Mouse (Mus musculus): ENCODE data around the gene Taar7a. TPM values are rescaled to one million over a fixed set of nuclear protein-coding genes. Genes with fewer than 3 reads are reported as not detected.

Taar7a gene
- not detected in 2 replicates for total RNA-seq (2014; rRNA removed)
- polyA plus RNA-seq (2012; rRNA removed): not detected in 2 replicates

DNA sequence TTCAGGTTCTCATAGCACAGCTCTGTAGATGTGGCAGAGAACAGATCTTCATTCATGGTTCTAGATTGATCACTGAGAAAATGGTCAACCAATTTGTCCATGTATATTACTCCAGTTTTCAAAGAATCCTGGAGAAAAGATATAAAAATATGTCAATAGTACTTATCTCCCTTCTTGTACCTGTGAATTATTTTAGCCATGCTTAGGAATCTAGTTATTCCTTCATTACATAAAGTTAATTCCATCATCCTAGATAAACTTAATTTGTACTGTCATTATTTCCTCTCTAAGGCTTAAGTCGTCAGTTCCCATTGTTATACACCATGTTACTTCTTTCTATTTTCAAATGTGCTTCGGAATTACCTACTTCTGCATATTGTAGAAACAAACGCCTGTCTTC, at the start of gene Taar7a:
Gene Taar7a, minus strand, starts transcription at position 101 of the 400 bp plus-strand sequence.
- no peaks in the 10 kb centered on the region for H3K36me3 ChIP-seq (ENCODE audit: control insufficient read depth, insufficient read depth, low read length)
- DNase-seq (ENCODE audit: extremely low read depth, low read depth, low spot score): no peak
- H3K4me3 ChIP-seq (ENCODE audit: insufficient read depth, low read depth, low read length): no peak within 1 kb of the TSS
- no peak within 1 kb of the TSS for H3K27ac ChIP-seq (replicated peaks; ENCODE audit: insufficient read depth, low read depth, low read length)
- WGBS: 88% methylated on average over 3 of the region's 3 CpGs
- H3K27me3 ChIP-seq (ENCODE audit: control insufficient read depth, insufficient read depth, low read length): peaks cover 2% of the 10 kb centered on the region; the same call in 1 of the 2 replicates
- no peak within 1 kb of the TSS for H3K9ac ChIP-seq (ENCODE audit: low read depth, low read length)
- H3K79me2 ChIP-seq (ENCODE audit: control insufficient read depth, insufficient read depth, low read length): no peaks in the 10 kb centered on the region
- TF ChIP-seq CTCF (IDR thresholded peaks at IDR 0.05; ENCODE audit: low read depth, low read length) (no peak), POLR2A (IDR thresholded peaks at IDR 0.05; ENCODE audit: extremely low read depth, insufficient read depth, low read length) (no peak)
- no peaks in the 10 kb centered on the region for H3K4me1 ChIP-seq (ENCODE audit: control insufficient read depth, insufficient read depth, low read length)

DNA sequence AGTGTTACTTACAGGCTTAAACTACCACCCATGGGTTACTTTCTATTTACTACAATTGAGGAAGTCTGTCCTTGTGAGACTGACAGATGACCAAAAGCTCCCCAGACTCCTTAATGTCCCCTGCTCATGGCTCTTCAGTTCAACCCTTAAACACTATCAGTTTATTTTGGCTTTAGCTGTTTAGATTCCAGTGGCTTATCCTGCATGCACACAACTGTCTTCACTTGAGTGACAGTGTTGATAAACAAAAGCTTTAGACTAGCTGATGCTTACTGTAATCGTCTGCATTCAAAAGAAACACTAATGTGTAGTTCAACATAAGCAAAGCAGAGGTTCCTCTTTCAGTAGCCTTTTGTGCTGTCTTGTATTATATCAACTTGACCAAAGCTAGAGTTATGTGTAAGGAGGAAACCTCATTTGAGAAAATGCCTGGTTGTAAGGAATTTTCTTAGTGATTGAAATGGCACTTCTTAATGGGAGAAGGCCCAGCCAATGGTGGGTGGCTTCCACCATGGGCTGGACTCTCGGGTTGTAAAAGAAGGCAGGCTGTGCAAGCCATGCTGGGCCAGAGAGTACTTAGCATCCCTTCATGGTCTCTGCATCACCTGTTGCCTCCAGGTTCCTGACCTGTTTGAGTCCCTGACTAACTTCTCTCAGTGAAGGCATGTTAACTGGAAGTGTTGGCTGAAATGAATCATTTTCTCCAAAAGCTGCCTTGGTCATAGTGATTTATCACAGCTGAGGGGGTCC, 47.0 kb upstream of the Taar7a start:
- no peak overlapping the region for H3K27ac ChIP-seq (replicated peaks; ENCODE audit: insufficient read depth, low read depth, low read length)
- DNase-seq (ENCODE audit: extremely low read depth, low read depth, low spot score): no peak
- no peak overlapping the region for H3K4me3 ChIP-seq (ENCODE audit: insufficient read depth, low read depth, low read length)
- no peaks in the 10 kb centered on the region for H3K27me3 ChIP-seq (ENCODE audit: control insufficient read depth, insufficient read depth, low read length)
- WGBS: 71% methylated on average over 2 of the region's 2 CpGs
- H3K79me2 ChIP-seq (ENCODE audit: control insufficient read depth, insufficient read depth, low read length): no peaks in the 10 kb centered on the region
- TF ChIP-seq POLR2A (IDR thresholded peaks at IDR 0.05; ENCODE audit: extremely low read depth, insufficient read depth, low read length) (no peak), CTCF (IDR thresholded peaks at IDR 0.05; ENCODE audit: low read depth, low read length) (no peak)
- no peak overlapping the region for H3K9ac ChIP-seq (ENCODE audit: low read depth, low read length)
- no peaks in the 10 kb centered on the region for H3K36me3 ChIP-seq (ENCODE audit: control insufficient read depth, insufficient read depth, low read length)
- H3K4me1 ChIP-seq (ENCODE audit: control insufficient read depth, insufficient read depth, low read length): no peaks in the 10 kb centered on the region

- no peaks in the 10 kb centered on the region for H3K36me3 ChIP-seq (ENCODE audit: control insufficient read depth, insufficient read depth, low read length)
- 91% methylated on average over 2 of the region's 2 CpGs for WGBS
- TF ChIP-seq CTCF (IDR thresholded peaks at IDR 0.05; ENCODE audit: low read depth, low read length) (no peak), POLR2A (IDR thresholded peaks at IDR 0.05; ENCODE audit: extremely low read depth, insufficient read depth, low read length) (no peak)
Measured at GRCm38 (mm10) chr10:24037314-24037713, 44.0 kb upstream of the Taar7a start, which contains the start of gene Taar7e. Gene Taar7e (plus strand): TSS chr10:24037614.

DNA sequence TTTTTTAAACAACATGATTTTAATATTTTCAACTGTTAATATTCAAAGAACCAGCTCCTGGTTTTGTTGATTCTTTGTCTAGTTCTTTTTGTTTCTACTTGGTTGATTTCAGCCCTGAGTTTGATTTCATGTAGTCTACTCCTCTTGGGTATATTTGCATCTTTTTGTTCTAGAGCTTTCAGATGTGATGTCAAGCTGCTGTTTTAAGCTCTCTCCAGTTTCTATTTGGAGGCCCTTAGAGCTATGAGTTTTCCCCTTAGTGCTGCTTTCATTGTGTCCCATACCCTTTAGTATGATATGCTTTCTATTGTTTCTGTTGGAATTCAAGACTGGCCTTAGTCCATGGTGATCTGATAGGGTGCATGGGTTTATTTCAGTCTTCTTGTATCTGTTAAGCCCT, 38.1 kb upstream of the Taar7a start:
- TF ChIP-seq POLR2A (IDR thresholded peaks at IDR 0.05; ENCODE audit: extremely low read depth, insufficient read depth, low read length): no peak
- TF ChIP-seq CTCF (IDR thresholded peaks at IDR 0.05; ENCODE audit: low read depth, low read length): no peak
- no peaks in the 10 kb centered on the region for H3K27me3 ChIP-seq (ENCODE audit: control insufficient read depth, insufficient read depth, low read length)

More at GRCm38 (mm10) chr10:24037314-24037713, 44.0 kb upstream of the Taar7a start, which contains the start of gene Taar7e:
- H3K79me2 ChIP-seq (ENCODE audit: control insufficient read depth, insufficient read depth, low read length): no peaks in the 10 kb centered on the region
- no peak within 1 kb of the TSS for H3K27ac ChIP-seq (replicated peaks; ENCODE audit: insufficient read depth, low read depth, low read length)
- no peak for DNase-seq (ENCODE audit: extremely low read depth, low read depth, low spot score)
- H3K9ac ChIP-seq (ENCODE audit: low read depth, low read length): no peak within 1 kb of the TSS
- H3K4me3 ChIP-seq (ENCODE audit: insufficient read depth, low read depth, low read length): no peak within 1 kb of the TSS
- H3K27me3 ChIP-seq (ENCODE audit: control insufficient read depth, insufficient read depth, low read length): no peaks in the 10 kb centered on the region
- H3K4me1 ChIP-seq (ENCODE audit: control insufficient read depth, insufficient read depth, low read length): no peaks in the 10 kb centered on the region

GRCm38 (mm10) chr10:24026922-24027321, 33.6 kb upstream of the Taar7a start, which contains the start of gene Taar7d:
Gene Taar7d (plus strand): TSS chr10:24027222.
- TF ChIP-seq CTCF (IDR thresholded peaks at IDR 0.05; ENCODE audit: low read depth, low read length): no peak
- no peak within 1 kb of the TSS for H3K4me3 ChIP-seq (ENCODE audit: insufficient read depth, low read depth, low read length)
- H3K79me2 ChIP-seq (ENCODE audit: control insufficient read depth, insufficient read depth, low read length): no peaks in the 10 kb centered on the region
- no peak within 1 kb of the TSS for H3K9ac ChIP-seq (ENCODE audit: low read depth, low read length)
- H3K27ac ChIP-seq (replicated peaks; ENCODE audit: insufficient read depth, low read depth, low read length): no peak within 1 kb of the TSS
- DNase-seq (ENCODE audit: extremely low read depth, low read depth, low spot score): no peak
- H3K36me3 ChIP-seq (ENCODE audit: control insufficient read depth, insufficient read depth, low read length): no peaks in the 10 kb centered on the region
- no peaks in the 10 kb centered on the region for H3K27me3 ChIP-seq (ENCODE audit: control insufficient read depth, insufficient read depth, low read length)
- H3K4me1 ChIP-seq (ENCODE audit: control insufficient read depth, insufficient read depth, low read length): no peaks in the 10 kb centered on the region

More for the DNA sequence above, 38.1 kb upstream of the Taar7a start:
- DNase-seq (ENCODE audit: extremely low read depth, low read depth, low spot score): no peak
- Histone ChIP-seq H3K9ac (ENCODE audit: low read depth, low read length) (no peak overlapping the region), H3K79me2 (ENCODE audit: control insufficient read depth, insufficient read depth, low read length) (no peaks in the 10 kb centered on the region), H3K36me3 (ENCODE audit: control insufficient read depth, insufficient read depth, low read length) (no peaks in the 10 kb centered on the region), H3K4me3 (ENCODE audit: insufficient read depth, low read depth, low read length) (no peak overlapping the region), H3K27ac (replicated peaks; ENCODE audit: insufficient read depth, low read depth, low read length) (no peak overlapping the region), H3K4me1 (ENCODE audit: control insufficient read depth, insufficient read depth, low read length) (no peaks in the 10 kb centered on the region)

- Histone ChIP-seq H3K27ac (replicated peaks; ENCODE audit: insufficient read depth, low read depth, low read length) (no peak overlapping the region), H3K79me2 (ENCODE audit: control insufficient read depth, insufficient read depth, low read length) (no peaks in the 10 kb centered on the region), H3K9ac (ENCODE audit: low read depth, low read length) (no peak overlapping the region), H3K4me3 (ENCODE audit: insufficient read depth, low read depth, low read length) (no peak overlapping the region), H3K27me3 (ENCODE audit: control insufficient read depth, insufficient read depth, low read length) (no peaks in the 10 kb centered on the region), H3K4me1 (ENCODE audit: control insufficient read depth, insufficient read depth, low read length) (no peaks in the 10 kb centered on the region), H3K36me3 (ENCODE audit: control insufficient read depth, insufficient read depth, low read length) (no peaks in the 10 kb centered on the region)
- WGBS: 89% methylated on average over 1 of the region's 1 CpGs
- TF ChIP-seq CTCF (IDR thresholded peaks at IDR 0.05; ENCODE audit: low read depth, low read length): no peak
- no peak for TF ChIP-seq POLR2A (IDR thresholded peaks at IDR 0.05; ENCODE audit: extremely low read depth, insufficient read depth, low read length)
- no peak for DNase-seq (ENCODE audit: extremely low read depth, low read depth, low spot score)
Measured at GRCm38 (mm10) chr10:24008143-24008542, 14.9 kb upstream of the Taar7a start.

Data from liver, adult 2 months (tissue).